Mouse (Mus musculus): ENCODE results near the gene Gpn2. TPM values are rescaled to one million over a fixed set of nuclear protein-coding genes. Genes with fewer than 3 reads are reported as not detected.

Gene Gpn2
- polyA plus RNA-seq, 1 experiment, result 30.9 TPM

DNA sequence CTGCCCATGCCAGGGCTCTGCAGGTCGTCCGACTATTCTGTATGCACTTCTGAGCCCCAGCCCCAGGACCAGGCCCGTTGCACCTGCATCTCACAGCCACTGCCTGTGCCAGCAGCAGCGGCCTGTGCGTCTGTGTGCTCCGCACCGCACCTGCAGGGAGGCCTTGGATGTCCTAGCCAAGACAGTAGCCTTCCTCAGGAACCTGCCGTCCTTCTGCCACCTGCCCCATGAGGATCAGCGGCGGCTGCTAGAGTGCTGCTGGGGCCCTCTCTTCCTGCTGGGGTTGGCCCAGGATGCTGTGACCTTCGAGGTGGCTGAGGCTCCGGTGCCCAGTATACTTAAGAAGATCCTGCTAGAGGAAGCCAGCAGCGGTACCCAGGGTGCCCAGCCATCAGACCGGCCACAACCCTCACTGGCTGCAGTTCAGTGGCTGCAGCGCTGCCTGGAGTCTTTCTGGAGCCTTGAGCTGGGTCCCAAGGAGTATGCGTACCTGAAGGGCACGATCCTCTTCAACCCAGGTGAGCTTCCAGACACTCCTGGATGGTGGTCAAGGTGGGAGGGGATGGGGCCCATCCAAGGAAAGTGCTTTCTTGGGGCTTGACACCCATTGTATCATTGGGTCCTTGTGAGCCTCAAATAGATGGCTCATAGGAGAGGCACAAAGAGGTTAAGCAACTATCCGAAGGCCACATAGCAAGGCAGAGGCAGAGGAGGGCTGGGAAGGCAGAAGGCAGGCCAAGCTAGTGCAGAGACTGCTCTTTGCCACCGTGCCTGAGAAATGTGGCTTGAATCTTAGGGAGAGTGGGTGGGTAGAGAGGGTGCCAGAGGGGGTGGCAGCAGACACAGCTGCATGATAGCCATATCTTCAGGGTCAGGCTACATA, 30.5 kb upstream of the Gpn2 start:
- H3K27me3 ChIP-seq (ENCODE audit: control insufficient read depth, insufficient read depth, low read length), result no peaks in the 10 kb centered on the region
- no peaks in the 10 kb centered on the region for H3K36me3 ChIP-seq (ENCODE audit: control insufficient read depth, insufficient read depth, low read length)
- H3K4me3 ChIP-seq (ENCODE audit: control insufficient read depth, low read depth, low read length), result no peak overlapping the region
- no peak overlapping the region for H3K27ac ChIP-seq (ENCODE audit: control insufficient read depth, insufficient read depth, low read depth, low read length)
- no peaks in the 10 kb centered on the region for H3K4me1 ChIP-seq (ENCODE audit: control insufficient read depth, insufficient read depth, low read length)
- TF ChIP-seq CTCF (IDR thresholded peaks at IDR 0.05; ENCODE audit: control insufficient read depth, insufficient read depth, insufficient replicate concordance, low read depth, low read length) (no peak), POLR2A (IDR thresholded peaks at IDR 0.05; ENCODE audit: control insufficient read depth, low read depth, low read length) (no peak)

DNA sequence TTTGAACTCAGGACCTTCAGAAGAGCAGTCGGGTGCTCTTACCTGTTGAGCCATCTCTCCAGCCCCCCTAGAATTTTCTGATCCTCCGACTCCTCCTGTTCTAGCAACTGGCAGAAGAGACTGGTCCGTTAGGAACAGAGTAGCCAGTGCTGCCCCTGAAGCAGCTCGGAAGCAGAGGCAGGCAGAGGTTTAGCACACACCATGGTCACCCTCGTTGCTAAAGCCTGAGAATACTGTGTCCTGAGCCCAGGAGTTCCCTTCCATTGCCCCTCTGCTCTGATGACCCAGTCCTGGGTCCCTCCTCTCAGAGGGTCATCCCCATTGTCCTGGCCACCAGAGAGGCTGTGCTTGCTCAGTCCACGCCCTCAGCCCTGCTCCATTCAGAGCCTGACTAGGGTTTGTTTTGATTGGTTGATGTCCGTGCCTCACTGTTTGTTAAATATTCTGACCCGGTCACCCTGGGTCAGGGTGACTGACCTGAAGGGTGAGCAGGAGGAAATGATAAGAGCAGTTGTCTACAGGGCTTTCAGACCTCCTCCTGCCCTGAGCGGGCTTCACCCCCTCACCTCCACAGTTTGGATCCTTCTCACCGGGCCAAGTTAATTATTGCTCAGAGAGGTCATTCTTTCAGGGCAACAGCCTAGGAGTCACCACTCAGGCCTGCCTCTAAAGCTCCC, 27.0 kb upstream of the Gpn2 start:
- no peaks in the 10 kb centered on the region for H3K4me1 ChIP-seq (ENCODE audit: control insufficient read depth, insufficient read depth, low read length)
- no peak for TF ChIP-seq CTCF (IDR thresholded peaks at IDR 0.05; ENCODE audit: control insufficient read depth, insufficient read depth, insufficient replicate concordance, low read depth, low read length)
- no peaks in the 10 kb centered on the region for H3K36me3 ChIP-seq (ENCODE audit: control insufficient read depth, insufficient read depth, low read length)
- no peak overlapping the region for H3K27ac ChIP-seq (ENCODE audit: control insufficient read depth, insufficient read depth, low read depth, low read length)
- H3K4me3 ChIP-seq (ENCODE audit: control insufficient read depth, low read depth, low read length), result no peak overlapping the region
- no peaks in the 10 kb centered on the region for H3K27me3 ChIP-seq (ENCODE audit: control insufficient read depth, insufficient read depth, low read length)

DNA sequence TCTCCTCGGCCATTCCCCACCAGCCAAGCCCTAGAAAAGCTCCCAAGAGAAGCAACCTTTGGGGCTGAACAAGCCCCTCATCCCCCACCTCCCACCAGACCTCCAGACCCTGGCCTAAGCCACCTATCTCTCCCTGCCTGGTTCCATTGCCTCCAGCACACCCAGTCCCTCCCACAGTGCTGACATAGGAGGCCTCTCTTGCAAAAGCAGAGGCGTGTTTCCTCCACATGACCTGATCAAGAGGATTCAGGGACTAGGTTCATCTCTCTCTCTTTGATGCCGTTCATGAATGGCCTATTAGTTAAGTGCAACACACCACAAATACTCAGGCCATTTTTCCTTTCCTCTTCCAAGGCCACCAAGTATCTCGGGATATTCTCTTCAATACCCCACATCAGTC, 24.3 kb upstream of the Gpn2 start:
- Histone ChIP-seq H3K27me3 (ENCODE audit: control insufficient read depth, insufficient read depth, low read length) (no peaks in the 10 kb centered on the region), H3K27ac (ENCODE audit: control insufficient read depth, insufficient read depth, low read depth, low read length) (no peak overlapping the region), H3K4me1 (ENCODE audit: control insufficient read depth, insufficient read depth, low read length) (no peaks in the 10 kb centered on the region), H3K36me3 (ENCODE audit: control insufficient read depth, insufficient read depth, low read length) (no peaks in the 10 kb centered on the region), H3K4me3 (ENCODE audit: control insufficient read depth, low read depth, low read length) (no peak overlapping the region)
- TF ChIP-seq CTCF (IDR thresholded peaks at IDR 0.05; ENCODE audit: control insufficient read depth, insufficient read depth, insufficient replicate concordance, low read depth, low read length) (no peak), POLR2A (IDR thresholded peaks at IDR 0.05; ENCODE audit: control insufficient read depth, low read depth, low read length) (no peak)

DNA sequence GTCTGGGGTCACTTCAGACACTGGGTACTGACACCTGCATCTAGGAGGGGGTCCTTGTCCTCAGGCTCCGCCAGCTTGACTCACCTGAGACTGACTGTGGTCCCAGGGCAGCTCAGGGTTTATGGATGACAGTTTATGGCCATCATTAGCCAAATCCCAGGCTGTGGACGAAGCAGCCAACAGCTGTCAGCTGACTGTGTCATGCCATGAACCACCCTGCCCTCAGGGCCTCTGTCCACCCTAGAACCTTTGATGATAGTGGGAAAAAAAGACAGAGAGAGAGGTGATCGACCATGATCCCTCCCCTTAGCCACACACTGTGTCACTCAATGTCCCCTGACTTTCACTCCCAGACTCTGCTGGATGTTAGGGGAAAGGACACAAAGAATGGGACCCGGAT, 22.5 kb upstream of the Gpn2 start:
- H3K36me3 ChIP-seq (ENCODE audit: control insufficient read depth, insufficient read depth, low read length), result no peaks in the 10 kb centered on the region
- TF ChIP-seq CTCF (IDR thresholded peaks at IDR 0.05; ENCODE audit: control insufficient read depth, insufficient read depth, insufficient replicate concordance, low read depth, low read length), result no peak
- no peak for TF ChIP-seq POLR2A (IDR thresholded peaks at IDR 0.05; ENCODE audit: control insufficient read depth, low read depth, low read length)
- no peaks in the 10 kb centered on the region for H3K4me1 ChIP-seq (ENCODE audit: control insufficient read depth, insufficient read depth, low read length)
- no peak overlapping the region for H3K4me3 ChIP-seq (ENCODE audit: control insufficient read depth, low read depth, low read length)
- no peak overlapping the region for H3K27ac ChIP-seq (ENCODE audit: control insufficient read depth, insufficient read depth, low read depth, low read length)
- no peaks in the 10 kb centered on the region for H3K27me3 ChIP-seq (ENCODE audit: control insufficient read depth, insufficient read depth, low read length)

DNA sequence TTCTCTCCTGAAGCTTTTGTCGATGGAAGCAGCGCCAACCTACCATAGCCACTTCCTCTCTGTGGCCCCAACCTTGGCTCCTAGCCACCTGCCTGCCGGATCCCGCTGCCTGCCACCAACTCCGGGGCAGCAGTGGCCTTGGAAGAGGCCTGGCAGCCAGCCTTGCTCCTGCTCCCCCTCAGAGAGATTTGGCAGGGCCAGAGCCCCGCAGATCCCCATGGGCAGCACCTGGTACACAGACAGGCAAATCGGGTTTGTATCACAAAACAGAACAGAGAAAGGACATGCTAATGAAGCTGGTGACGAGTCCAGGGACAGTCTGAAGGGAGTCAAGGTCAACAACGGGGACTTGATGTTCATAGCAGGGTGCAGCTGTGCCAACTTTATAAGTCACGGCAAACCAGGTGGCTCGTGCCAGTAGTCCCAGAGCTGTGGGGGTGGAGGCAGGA, 21.0 kb upstream of the Gpn2 start:
- TF ChIP-seq CTCF (IDR thresholded peaks at IDR 0.05; ENCODE audit: control insufficient read depth, insufficient read depth, insufficient replicate concordance, low read depth, low read length) (no peak), POLR2A (IDR thresholded peaks at IDR 0.05; ENCODE audit: control insufficient read depth, low read depth, low read length) (no peak)
- Histone ChIP-seq H3K4me1 (ENCODE audit: control insufficient read depth, insufficient read depth, low read length) (no peaks in the 10 kb centered on the region), H3K36me3 (ENCODE audit: control insufficient read depth, insufficient read depth, low read length) (no peaks in the 10 kb centered on the region), H3K4me3 (ENCODE audit: control insufficient read depth, low read depth, low read length) (no peak overlapping the region), H3K27me3 (ENCODE audit: control insufficient read depth, insufficient read depth, low read length) (no peaks in the 10 kb centered on the region), H3K27ac (ENCODE audit: control insufficient read depth, insufficient read depth, low read depth, low read length) (no peak overlapping the region)

DNA sequence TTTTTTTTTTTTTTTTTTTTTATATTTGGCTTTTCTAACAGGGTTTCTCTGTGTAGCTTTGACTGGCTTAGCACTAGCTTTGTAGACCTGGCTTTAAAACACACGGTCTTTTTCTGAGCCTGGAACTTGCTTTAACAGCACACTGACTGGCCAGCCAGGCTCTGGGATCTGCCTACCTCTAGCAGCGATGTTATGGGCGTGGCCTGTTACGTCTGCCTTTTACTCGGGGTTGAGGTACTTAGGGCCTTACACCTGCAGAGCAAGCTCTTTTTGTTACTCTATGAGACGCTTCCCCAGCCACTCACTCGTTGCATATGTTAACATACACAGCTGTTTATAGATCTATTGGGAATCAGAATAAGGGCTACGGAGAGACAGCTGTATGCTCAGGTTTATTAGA, 16.9 kb upstream of the Gpn2 start:
- H3K27ac ChIP-seq (ENCODE audit: control insufficient read depth, insufficient read depth, low read depth, low read length), result no peak overlapping the region
- no peaks in the 10 kb centered on the region for H3K27me3 ChIP-seq (ENCODE audit: control insufficient read depth, insufficient read depth, low read length)
- no peak for TF ChIP-seq CTCF (IDR thresholded peaks at IDR 0.05; ENCODE audit: control insufficient read depth, insufficient read depth, insufficient replicate concordance, low read depth, low read length)
- TF ChIP-seq POLR2A (IDR thresholded peaks at IDR 0.05; ENCODE audit: control insufficient read depth, low read depth, low read length), result no peak
- H3K4me3 ChIP-seq (ENCODE audit: control insufficient read depth, low read depth, low read length), result no peak overlapping the region
- peaks cover 7% of the 10 kb centered on the region for H3K4me1 ChIP-seq (ENCODE audit: control insufficient read depth, insufficient read depth, low read length)
- H3K36me3 ChIP-seq (ENCODE audit: control insufficient read depth, insufficient read depth, low read length), result no peaks in the 10 kb centered on the region

DNA sequence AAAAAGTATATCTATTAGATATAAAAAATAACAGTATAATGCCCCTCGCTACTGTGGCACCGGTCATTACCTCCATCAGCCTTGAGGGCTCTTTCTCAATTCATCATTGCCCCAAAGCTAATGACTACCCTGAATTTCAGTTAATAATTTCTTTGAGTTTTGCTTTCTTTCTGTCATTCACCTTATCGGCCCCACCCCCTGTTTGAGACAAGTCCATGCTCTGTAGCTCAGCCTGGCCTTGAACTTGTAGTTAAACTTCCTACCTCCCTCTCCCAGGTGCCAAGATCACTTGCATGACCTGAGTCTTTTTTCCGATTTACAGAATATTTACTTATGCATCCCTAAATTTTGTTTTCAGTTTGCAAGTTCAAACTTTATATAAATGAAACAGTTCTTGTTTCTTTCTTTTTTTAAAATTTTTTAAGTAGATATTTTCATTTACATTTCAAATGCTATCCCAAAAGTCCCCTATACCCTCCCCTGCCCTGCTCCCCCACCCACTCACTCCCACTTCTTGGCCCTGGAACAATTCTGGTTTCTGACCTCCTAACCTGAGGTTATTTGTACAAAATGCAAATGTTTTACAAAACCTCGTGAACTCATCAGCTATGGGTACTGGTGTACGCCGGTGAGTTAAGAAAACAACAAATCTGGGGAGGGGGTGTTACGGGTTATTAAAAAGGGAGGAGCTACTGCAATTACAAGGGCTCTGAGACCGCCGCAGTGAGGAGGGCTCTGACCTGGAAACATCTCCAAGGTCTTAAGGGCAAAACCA, 14.7 kb upstream of the Gpn2 start:
- Histone ChIP-seq H3K36me3 (ENCODE audit: control insufficient read depth, insufficient read depth, low read length) (no peaks in the 10 kb centered on the region), H3K27ac (ENCODE audit: control insufficient read depth, insufficient read depth, low read depth, low read length) (peak overlapping the region; percentile 27), H3K27me3 (ENCODE audit: control insufficient read depth, insufficient read depth, low read length) (no peaks in the 10 kb centered on the region), H3K4me3 (ENCODE audit: control insufficient read depth, low read depth, low read length) (peak overlapping the region; percentile 53), H3K4me1 (ENCODE audit: control insufficient read depth, insufficient read depth, low read length) (peaks cover 10% of the 10 kb centered on the region)
- no peak for TF ChIP-seq CTCF (IDR thresholded peaks at IDR 0.05; ENCODE audit: control insufficient read depth, insufficient read depth, insufficient replicate concordance, low read depth, low read length)
- TF ChIP-seq POLR2A (IDR thresholded peaks at IDR 0.05; ENCODE audit: control insufficient read depth, low read depth, low read length), result no peak

Measured in testis, adult 2 months (tissue).